Mouse (Mus musculus): ENCODE data around the gene Tram2. TPM values are rescaled to one million over a fixed set of nuclear protein-coding genes. Genes with fewer than 3 reads are reported as not detected.

The Tram2 gene
- polyA plus RNA-seq (2015; fragmentation: Nextera tagmentation; extraction: Ambion mirVana), result 10.9 and 11.5 TPM in 2 replicates

DNA sequence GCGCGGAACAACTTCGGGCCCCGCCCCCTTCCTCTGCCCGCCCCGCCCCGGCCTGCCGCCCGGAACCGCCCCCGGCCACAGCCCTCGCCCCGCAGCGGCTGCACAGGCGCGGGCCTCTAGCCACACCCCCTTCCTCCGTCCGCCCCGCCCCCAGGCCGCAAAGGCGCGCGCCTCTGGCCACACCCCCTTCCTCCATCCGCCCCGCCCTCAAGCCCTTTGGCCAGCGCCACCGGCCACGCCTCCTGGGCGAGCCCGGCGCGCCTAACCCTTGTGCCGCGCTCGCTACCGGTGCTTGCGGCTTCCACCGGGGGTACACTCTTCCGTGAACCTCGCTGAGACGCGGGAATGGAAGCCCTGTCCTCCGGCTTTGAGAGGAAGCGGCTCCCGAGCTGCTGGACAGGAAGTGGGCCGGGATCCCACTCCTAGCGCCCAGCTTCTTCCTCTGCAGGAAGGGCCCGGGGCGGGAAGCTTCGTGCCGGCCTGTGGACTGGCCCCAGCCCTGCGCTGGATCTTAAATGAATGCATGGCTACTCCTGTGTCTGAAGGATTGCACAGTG, at the start of gene Tram2:
TSS of gene Tram2 (minus strand) at position 13 of the 557 bp plus-strand sequence.
- ATAC-seq (ENCODE audit: insufficient number of reproducible peaks, low FRiP score, low TSS enrichment, low read depth), result peak; percentile 92
- WGBS, result 1% methylated on average over 45 of the region's 52 CpGs
- Histone ChIP-seq H3K36me3 (no peaks in the 10 kb centered on the region), H3K9me3 (no peaks in the 10 kb centered on the region), H3K4me1 (peaks cover 46% of the 10 kb centered on the region), H3K9ac (peak within 1 kb of the TSS; percentile 84), H3K27me3 (no peaks in the 10 kb centered on the region), H3K4me2 (peak within 1 kb of the TSS; percentile 75), H3K4me3 (peak within 1 kb of the TSS; percentile 74), H3K27ac (peak within 1 kb of the TSS; percentile 93)

DNA sequence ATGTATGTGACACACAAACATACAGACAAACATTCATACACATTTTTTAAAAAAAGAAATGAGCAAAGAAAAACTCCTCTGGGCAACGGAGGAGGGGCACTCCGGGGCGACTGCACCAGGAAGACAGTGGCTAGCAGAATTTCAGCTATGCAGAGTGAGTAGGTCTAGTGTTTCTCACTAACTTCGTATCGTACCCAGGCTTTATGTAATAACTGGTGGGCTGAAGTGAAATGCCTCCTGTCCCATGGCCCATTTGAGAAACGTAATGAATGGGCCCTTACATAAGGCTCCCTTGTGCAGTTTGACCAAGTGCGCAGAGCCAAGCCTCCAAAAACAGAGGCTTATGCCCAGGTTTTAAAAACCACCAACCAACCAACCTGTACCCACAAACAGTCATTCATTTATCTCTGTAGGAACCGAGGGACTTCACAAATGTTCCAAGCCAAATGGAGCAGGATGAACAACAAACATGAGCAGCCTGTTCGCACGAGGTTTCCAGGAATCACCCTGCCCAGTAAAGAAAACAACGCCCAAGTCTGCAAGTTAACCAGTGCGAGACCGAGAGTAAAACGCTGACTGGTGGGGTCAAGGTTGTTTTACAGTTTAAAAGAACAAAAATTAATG, 45.8 kb upstream of the Tram2 start:
- Histone ChIP-seq H3K36me3 (no peaks in the 10 kb centered on the region), H3K4me2 (no peak overlapping the region), H3K27me3 (no peaks in the 10 kb centered on the region), H3K4me3 (no peak overlapping the region), H3K4me1 (no peaks in the 10 kb centered on the region), H3K9ac (no peak overlapping the region), H3K27ac (peak overlapping the region; percentile 48), H3K9me3 (no peaks in the 10 kb centered on the region)
- WGBS, result 67% methylated on average over 14 of the region's 14 CpGs
- ATAC-seq (ENCODE audit: insufficient number of reproducible peaks, low FRiP score, low TSS enrichment, low read depth), result peak; percentile 67

DNA sequence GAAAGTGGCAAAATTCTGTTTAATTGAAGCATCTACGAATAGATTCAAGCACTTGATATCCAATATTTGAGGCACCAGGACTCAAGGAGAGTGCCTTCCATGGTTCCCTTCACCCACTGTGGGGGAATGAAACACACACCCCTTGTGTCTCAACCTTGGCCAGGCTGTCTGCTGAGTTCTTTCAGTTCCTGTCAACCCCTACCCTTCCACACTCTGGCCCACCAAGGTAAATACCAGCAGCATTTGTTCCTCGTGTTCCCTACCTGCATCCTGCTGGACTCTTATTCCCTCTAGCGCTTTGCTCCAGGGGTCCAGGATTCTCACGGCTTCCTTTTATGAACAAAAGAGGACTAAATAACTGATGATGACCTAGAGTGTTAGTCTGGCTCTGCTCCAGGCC, 24.8 kb upstream of the Tram2 start:
- Histone ChIP-seq H3K27me3 (no peaks in the 10 kb centered on the region), H3K9ac (no peak overlapping the region), H3K9me3 (no peaks in the 10 kb centered on the region), H3K27ac (no peak overlapping the region), H3K4me1 (0 out of 2 replicates have a peak, but pooled peaks cover 4% of the 10 kb centered on the region), H3K4me2 (no peak overlapping the region), H3K4me3 (no peak overlapping the region), H3K36me3 (no peaks in the 10 kb centered on the region)
- 83% methylated on average over 4 of the region's 4 CpGs for WGBS
- ATAC-seq (ENCODE audit: insufficient number of reproducible peaks, low FRiP score, low TSS enrichment, low read depth), result no peak

DNA sequence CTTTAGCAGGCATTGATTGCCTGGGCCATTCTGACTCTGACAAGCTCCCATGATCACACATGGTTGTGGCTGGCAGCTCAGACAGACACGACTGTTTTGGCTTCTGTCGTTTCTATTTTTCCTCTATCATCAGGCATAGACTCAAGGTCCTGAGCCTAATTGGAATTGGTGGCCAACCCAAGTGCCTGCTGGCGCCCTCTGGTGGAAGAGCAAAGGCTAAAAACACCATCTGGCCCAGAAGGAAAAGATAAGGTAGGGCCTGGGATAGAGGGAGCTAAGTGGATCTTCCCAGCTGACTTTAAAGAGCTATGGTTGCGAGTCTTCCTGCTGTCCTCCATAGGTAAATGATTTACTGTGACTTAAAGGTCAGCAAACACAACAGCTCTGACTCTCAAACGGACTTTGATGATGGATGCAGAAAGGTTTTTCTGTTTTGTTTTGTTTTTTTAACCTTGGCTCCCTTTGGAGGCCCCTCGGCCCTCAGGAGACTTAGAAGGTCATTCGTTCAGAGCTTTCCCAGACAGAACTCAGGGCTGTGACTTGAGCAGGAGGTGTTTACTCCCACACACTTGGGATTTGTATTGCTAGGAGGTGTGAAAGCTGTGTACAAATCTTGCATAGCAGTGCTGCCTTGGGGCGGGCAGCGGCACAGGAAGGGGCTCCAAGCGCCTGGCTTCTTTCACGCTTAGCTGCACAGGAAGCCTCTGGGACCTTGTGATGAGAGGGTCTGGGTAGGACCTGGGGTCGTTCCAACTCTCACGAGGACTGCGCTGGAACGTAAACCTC, 22.4 kb upstream of the Tram2 start:
- Histone ChIP-seq H3K4me3 (no peak overlapping the region), H3K9me3 (no peaks in the 10 kb centered on the region), H3K4me2 (no peak overlapping the region), H3K27ac (0 out of 2 replicates have a peak overlapping the region, but pooled peaks have one; percentile 7), H3K4me1 (0 out of 2 replicates have a peak, but pooled peaks cover 4% of the 10 kb centered on the region), H3K9ac (no peak overlapping the region), H3K36me3 (no peaks in the 10 kb centered on the region), H3K27me3 (no peaks in the 10 kb centered on the region)
- no peak for ATAC-seq (ENCODE audit: insufficient number of reproducible peaks, low FRiP score, low TSS enrichment, low read depth)
- WGBS, result 42% methylated on average over 15 of the region's 15 CpGs

GRCm38 (mm10) chr1:21100726-21101125, 21.7 kb upstream of the Tram2 start:
- Histone ChIP-seq H3K4me1 (0 out of 2 replicates have a peak, but pooled peaks cover 4% of the 10 kb centered on the region), H3K36me3 (no peaks in the 10 kb centered on the region), H3K4me3 (no peak overlapping the region), H3K9ac (no peak overlapping the region), H3K4me2 (no peak overlapping the region), H3K9me3 (no peaks in the 10 kb centered on the region), H3K27me3 (no peaks in the 10 kb centered on the region), H3K27ac (no peak overlapping the region)
- no peak for ATAC-seq (ENCODE audit: insufficient number of reproducible peaks, low FRiP score, low TSS enrichment, low read depth)
- 89% methylated on average over 4 of the region's 4 CpGs for WGBS

DNA sequence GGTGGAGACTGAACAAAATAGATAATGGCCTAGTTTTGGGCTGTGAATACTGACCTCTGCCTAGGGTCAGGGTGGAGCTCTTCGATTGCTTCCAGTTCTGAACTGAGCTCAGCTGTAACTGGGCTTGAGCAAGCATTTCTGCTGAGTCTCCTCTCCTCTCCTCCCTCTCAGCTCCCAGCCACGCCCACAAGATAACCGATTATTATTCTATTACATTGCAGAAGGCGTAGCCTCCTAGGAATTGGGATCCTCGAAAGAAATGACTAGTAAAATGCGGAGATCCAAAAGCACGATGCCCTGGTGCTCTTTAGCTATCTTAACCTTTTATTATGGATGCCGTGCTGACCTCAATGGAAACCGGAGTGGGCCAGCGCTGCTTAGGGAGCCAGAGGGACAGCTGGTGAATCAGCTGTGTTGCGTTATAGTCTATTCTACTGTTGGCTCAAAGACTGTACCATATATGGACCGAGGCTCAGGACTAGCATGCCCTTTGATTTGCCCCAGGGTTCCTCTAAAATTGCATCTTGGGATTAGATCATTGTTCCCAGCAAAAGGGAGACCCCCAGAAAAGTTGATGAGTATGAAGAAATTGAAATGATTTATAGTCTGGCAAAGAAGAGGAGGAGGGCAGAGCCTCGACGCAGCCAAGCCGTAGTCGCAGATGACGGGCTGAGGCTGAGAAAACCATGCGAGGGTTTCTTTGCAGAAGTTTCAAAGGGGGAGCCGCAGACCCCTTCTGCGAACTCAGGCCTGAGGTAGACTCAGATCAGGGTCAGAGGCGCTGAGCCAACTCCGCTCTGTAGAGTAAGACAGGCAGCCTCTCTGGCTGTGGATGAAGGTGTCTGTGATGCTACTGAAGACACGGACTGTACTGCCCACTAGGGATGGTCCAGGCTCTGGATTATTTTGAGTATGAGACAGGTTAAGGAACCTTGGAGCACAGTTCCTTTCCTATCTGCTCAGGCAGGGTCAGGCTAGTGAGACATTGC, 18.3 kb upstream of the Tram2 start:
- Histone ChIP-seq H3K4me1 (0 out of 2 replicates have a peak, but pooled peaks cover 4% of the 10 kb centered on the region), H3K9me3 (no peaks in the 10 kb centered on the region), H3K27ac (no peak overlapping the region), H3K27me3 (no peaks in the 10 kb centered on the region), H3K36me3 (no peaks in the 10 kb centered on the region), H3K4me2 (no peak overlapping the region), H3K4me3 (no peak overlapping the region), H3K9ac (no peak overlapping the region)
- ATAC-seq (ENCODE audit: insufficient number of reproducible peaks, low FRiP score, low TSS enrichment, low read depth), result no peak
- 76% methylated on average over 23 of the region's 23 CpGs for WGBS

GRCm38 (mm10) chr1:21094644-21095215, 15.7 kb upstream of the Tram2 start:
- ATAC-seq (ENCODE audit: insufficient number of reproducible peaks, low FRiP score, low TSS enrichment, low read depth), result no peak
- no peak overlapping the region for H3K4me3 ChIP-seq
- H3K9me3 ChIP-seq, result no peaks in the 10 kb centered on the region
- no peaks in the 10 kb centered on the region for H3K27me3 ChIP-seq
- H3K27ac ChIP-seq, result no peak overlapping the region
- no peaks in the 10 kb centered on the region for H3K36me3 ChIP-seq
- 73% methylated on average over 4 of the region's 4 CpGs for WGBS
- H3K9ac ChIP-seq, result no peak overlapping the region
- H3K4me1 ChIP-seq, result peaks cover 5% of the 10 kb centered on the region; the same call in 1 of the 2 replicates
- no peak overlapping the region for H3K4me2 ChIP-seq

DNA sequence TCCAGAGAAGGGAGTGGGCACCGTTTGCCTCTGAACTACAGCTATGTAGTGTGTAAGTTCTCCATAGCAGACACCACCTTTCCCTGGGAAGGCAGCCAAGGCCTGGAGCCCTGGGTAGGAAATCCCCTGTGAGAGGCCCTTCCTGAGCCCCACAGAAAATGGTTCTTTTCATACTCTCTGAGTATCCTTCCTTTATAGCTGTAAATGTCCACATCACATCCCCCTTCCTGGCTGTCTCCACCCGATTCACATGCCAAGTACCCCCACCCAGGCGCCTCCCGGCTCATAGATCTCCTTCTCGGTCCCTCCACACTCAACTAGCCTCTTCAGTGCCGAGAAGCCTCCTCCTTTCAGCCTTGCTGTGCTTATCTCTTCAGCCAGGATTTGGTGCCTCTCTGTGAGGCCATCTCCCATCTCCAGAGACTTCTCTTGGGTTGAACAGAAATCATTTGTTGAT, 10.7 kb upstream of the Tram2 start:
- Histone ChIP-seq H3K9me3 (no peaks in the 10 kb centered on the region), H3K4me1 (peaks cover 9% of the 10 kb centered on the region; the same call in 1 of the 2 replicates), H3K27ac (peak overlapping the region; percentile 76), H3K27me3 (no peaks in the 10 kb centered on the region), H3K4me2 (no peak overlapping the region), H3K9ac (no peak overlapping the region), H3K36me3 (no peaks in the 10 kb centered on the region), H3K4me3 (no peak overlapping the region)
- 44% methylated on average over 6 of the region's 6 CpGs for WGBS
- peak; percentile 81 for ATAC-seq (ENCODE audit: insufficient number of reproducible peaks, low FRiP score, low TSS enrichment, low read depth)

DNA sequence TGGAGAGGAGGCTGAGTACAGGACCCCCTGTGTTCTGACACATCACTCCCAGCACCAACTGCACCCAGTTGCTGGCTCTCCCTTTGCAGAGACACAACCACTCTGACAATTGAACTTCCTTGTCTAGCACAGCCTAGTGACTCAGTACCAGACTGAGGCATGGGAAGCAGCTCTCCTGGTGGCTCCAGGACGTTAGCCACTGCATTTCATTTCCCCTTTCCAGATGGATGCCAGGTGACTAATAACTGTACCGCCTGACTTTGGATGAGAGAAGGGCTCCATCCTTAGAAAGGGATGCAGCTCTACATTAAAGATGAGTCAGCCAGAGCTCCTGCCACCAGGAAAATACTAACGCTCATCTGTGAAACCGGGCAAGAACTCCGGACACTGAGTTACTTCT, 7.3 kb upstream of the Tram2 start:
- Histone ChIP-seq H3K36me3 (no peaks in the 10 kb centered on the region), H3K27ac (no peak overlapping the region), H3K4me1 (peaks cover 9% of the 10 kb centered on the region; the same call in 1 of the 2 replicates), H3K9me3 (no peaks in the 10 kb centered on the region), H3K9ac (no peak overlapping the region), H3K27me3 (no peaks in the 10 kb centered on the region), H3K4me3 (no peak overlapping the region), H3K4me2 (no peak overlapping the region)
- ATAC-seq (ENCODE audit: insufficient number of reproducible peaks, low FRiP score, low TSS enrichment, low read depth), result no peak
- WGBS, result 73% methylated on average over 5 of the region's 5 CpGs

- no peak overlapping the region for H3K27ac ChIP-seq
- peaks cover 6% of the 10 kb centered on the region; the same call in 1 of the 2 replicates for H3K4me1 ChIP-seq
- no peaks in the 10 kb centered on the region for H3K9me3 ChIP-seq
- H3K9ac ChIP-seq, result no peak overlapping the region
- no peak overlapping the region for H3K4me3 ChIP-seq
- WGBS, result 65% methylated on average over 2 of the region's 2 CpGs
- no peak for ATAC-seq (ENCODE audit: insufficient number of reproducible peaks, low FRiP score, low TSS enrichment, low read depth)
- H3K36me3 ChIP-seq, result no peaks in the 10 kb centered on the region
- H3K4me2 ChIP-seq, result no peak overlapping the region
- no peaks in the 10 kb centered on the region for H3K27me3 ChIP-seq
These were observed 5.6 kb upstream of the Tram2 start for GRCm38 (mm10) chr1:21084661-21085060.

DNA sequence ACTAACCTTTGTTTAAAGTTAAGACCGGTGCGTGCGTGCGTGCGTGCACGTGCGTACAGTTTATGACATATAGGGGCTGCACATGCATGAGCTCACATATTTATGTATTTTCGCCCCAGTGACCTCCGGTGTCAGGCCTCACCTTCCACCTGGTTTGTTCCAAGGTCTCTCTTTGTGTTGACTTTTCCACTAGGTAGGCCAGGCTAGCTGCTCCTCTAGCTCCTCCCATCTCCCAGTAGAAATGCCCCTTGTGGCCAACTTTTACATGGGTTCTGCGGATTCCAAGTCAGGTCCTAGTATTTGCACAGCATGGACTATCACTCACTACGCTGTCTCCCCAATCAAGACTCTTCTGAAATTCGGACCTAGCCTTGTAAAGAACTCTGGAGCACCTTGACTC, 1.3 kb upstream of the Tram2 start:
- Histone ChIP-seq H3K4me1 (peaks cover 35% of the 10 kb centered on the region), H3K4me2 (no peak overlapping the region), H3K36me3 (no peaks in the 10 kb centered on the region), H3K9ac (no peak overlapping the region), H3K27ac (no peak overlapping the region), H3K27me3 (no peaks in the 10 kb centered on the region), H3K9me3 (no peaks in the 10 kb centered on the region), H3K4me3 (no peak overlapping the region)
- WGBS, result 91% methylated on average over 12 of the region's 12 CpGs
- ATAC-seq (ENCODE audit: insufficient number of reproducible peaks, low FRiP score, low TSS enrichment, low read depth), result no peak

Data from limb, embryonic 15.5 days (tissue).